Mouse (Mus musculus) bone marrow, adult 2 months (tissue): ENCODE data around the gene Trdn.

Source experiments
- CTCF ChIP-seq: fragments of 200-500 bp; IDR thresholded peaks from 2 replicates; pipeline ENCODE4 v1.5.1; 2011; ENCODE audit warnings: low read length, control low read depth; ENCODE audit not compliant: control insufficient read depth, insufficient read depth
- POLR2A ChIP-seq: fragments of 200-500 bp; IDR thresholded peaks from 2 replicates; pipeline ENCODE4 v1.6.1; 2011; ENCODE audit warnings: low read depth, mild to moderate bottlenecking, control low read depth, low read length, borderline replicate concordance; ENCODE audit not compliant: control insufficient read depth

DNA sequence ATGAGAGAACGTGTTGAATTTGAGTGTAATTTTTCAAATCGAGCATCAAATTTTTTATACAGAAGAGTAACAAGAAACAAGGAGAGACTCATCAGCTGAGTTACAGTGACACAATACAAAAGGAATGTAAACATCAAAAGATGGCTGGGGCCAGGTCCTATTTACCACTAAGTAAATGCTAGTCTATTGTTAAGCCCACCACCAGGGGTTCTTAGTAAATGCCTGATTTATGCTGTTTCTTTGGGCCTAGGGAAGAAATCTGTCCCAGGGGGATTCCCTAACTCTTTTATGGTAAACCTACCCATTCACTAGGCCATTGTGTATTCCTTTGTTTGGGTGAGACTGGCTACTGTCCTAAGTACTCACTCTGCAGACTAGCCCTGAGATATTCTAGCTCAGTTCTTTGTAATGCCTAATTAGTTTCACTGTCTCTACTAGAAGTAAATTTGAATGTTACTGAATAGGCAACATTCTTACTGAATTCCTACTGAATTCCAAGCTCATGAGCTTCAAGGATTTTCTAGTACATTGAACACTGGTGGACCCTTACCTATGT lies 295.2 kb downstream of the Trdn start:
- TF ChIP-seq POLR2A, result no peak
- TF ChIP-seq CTCF, result no peak
